Mouse (Mus musculus): ENCODE results near the gene Bco1.

Gene Bco1

DNA sequence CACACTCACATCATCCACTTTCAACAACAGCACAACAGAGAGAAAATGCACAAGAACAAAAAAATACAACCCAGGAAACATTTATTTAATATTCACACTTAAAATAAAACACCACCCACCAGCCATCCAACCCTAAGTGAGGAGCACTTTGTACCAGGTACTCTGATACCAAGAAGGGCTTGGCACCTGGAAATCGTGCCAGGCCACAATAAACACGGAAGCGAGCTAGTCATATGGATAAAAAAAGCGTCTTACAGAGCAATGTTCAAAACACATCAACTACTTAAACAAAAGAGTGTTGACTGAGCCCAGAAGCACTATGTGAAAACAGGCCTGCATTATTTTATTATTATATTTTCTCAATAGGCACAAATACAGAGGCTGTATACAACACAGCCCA is 60.5 kb downstream of the Bco1 start:
- DNase-seq (ENCODE audit: low spot score): no peak

DNA sequence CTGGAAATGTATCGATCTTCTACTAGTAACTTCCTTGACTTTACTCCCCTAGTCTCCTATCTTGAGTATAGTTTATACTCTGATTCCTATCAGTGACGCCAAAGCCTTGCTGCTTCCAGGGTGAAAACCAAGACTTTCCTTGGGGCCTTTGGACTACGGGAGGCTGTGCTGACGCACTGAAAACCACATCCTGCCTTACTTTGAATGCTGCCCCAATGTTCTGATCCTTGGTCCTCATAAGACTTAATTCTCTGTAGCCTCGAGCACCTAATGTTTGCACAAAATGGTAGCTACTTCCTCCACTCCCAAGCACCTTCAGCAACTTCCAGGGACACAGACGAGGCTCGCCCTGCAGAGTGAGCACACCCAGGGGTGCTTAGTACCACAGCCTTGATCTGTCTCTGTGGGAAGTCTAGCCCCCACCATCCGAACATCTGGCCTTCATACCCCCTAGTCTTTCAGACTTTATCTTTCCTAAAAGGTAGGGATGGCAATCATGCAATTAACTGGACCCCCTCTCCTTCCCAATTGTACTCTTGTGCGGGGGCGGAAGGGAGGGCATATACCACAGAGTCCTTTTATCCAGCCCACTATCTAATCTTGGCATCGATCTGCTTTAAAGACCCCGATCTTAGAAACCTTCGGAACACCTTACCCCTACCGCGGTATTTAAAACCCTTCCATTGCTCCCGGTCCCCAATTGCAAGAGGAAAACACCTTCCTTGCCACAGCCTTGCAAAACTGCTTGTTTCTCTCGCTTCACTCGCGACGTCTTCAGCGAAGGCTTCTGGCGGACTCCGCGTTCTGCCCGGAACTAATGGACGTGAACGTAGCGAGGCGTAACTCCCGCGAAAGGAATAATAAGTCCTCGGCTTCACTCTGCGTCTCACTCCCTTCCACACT is 61.5 kb downstream of the Bco1 start:
- DNase-seq (ENCODE audit: low spot score): no peak

DNA sequence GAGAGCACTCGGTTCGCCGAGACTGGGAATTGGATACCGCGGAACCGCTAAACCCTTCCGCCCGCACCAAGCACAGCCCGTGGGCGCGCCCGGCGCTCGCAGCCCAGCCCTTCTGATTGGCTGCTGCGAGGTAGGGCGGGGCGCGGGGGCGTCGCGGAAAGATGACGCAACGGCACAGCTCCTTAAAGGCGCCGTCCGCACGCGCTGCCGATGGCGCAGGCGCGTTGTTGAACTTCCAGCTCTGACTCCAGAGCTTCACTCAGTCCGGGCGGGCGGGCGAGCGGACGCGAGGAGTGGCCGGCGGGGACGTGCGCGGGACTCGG is 62.1 kb downstream of the Bco1 start:
- peak; percentile 98 for DNase-seq (ENCODE audit: low spot score)

DNA sequence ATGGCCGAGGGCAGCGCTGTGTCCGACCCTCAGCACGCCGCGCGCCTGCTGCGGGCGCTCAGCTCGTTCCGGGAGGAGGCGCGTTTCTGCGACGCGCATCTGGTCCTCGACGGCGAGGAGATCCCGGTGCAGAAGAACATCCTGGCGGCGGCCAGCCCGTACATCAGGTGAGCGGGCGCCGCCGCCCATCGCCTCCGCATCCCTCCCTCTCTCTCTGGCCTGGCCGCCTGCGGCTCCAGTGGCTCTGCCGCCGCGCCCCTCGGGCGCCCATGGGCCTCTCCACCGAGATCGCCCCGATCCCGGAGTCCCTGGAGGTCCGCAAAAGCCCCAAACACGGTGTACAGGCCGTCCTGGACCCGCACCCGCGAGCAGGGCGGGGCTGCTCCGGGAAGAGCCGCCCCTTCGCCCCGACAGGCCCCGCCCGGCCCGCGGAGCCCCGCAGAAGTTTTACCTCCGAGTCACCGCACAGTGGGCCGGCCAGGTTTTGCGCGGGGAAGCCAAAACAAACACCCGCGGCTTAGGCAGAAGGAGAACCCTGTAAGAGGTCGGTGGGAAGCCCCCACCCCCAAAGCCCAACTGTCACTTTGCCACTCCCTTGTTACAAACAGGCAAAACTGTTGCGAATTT is 62.6 kb downstream of the Bco1 start, which contains the start of gene Gan:
Gene Gan (plus strand): TSS at position 1 of the 627 bp plus-strand sequence.
- DNase-seq (ENCODE audit: low spot score): peak; percentile 47

DNA sequence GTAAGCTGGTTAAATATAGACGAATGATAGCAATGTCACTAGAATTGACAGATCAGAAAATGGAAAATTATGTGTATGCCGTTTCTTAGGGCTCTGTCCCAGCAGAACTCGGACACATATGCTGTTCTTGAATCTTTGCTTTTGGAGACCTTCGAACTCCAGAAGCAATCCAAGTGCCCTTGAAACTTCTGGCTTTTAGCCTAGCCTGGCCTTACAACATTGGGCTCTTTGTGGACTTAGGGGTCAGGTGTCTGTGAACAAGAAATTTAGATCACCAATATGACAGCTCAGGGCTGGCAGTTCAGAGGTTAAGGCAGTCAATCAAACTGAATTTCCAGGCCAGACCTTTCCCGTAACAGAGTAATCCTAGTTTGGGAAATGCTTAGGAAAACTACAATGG is 63.4 kb downstream of the Bco1 start:
- no peak for DNase-seq (ENCODE audit: low spot score)

DNA sequence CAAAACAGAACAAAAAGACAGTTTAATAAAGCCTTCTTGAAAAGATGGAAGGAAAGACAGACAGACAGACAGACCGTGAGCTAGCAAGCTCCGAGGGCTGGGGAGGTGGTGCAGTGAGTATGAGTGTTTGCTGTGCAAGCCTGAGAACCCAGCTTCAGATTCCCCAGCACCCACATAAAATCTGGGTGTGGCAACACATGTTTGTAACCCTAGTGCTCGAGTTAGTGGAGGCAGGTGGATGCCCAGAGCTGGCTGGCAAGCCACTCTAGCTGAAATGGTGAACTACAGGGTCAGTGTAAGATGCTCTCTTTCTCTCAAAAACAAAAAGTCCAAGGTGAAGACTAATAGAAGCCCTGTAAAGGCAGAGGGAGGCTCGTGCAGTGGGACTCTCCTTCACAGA is 69.3 kb downstream of the Bco1 start:
- DNase-seq (ENCODE audit: low spot score): no peak

DNA sequence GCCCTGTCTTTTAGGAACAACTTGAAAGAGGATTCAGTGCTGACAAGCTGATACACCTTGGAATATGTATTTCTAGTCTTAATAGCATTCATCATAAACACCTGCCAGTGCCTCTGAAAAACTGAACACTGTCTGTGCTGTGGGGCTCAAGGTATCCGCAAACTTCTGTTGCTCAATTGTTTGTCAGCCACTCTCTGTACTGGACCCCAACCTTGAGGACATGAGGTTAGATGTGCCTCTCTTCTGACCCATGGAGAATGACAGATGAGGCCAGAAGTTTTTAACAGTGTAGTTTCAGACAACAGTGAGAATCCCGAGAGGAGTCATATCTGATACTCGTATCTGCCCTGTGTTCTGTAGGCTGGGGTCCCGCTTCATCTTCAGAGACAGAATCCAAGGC is 69.9 kb downstream of the Bco1 start:
- no peak for DNase-seq (ENCODE audit: low spot score)

DNA sequence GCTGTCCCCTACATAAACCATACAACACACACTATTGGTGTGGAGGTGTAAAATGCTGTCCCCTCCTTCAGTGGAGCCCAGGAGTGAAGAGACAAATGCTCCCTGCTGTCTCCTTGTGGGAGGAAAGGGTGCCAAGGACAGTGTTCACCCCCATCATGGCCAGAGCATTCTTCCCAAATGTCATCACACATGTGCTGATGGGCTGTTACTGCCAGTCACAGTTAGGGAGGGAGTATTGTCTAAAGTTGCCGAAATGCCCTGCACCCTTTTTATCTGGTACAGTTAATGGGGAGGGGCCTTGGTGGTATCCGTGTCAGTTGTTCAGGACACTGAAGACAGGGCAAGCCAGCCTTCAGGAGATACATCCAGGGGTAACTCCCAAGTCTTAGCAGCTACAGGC is 70.9 kb downstream of the Bco1 start:
- no peak for DNase-seq (ENCODE audit: low spot score)

DNA sequence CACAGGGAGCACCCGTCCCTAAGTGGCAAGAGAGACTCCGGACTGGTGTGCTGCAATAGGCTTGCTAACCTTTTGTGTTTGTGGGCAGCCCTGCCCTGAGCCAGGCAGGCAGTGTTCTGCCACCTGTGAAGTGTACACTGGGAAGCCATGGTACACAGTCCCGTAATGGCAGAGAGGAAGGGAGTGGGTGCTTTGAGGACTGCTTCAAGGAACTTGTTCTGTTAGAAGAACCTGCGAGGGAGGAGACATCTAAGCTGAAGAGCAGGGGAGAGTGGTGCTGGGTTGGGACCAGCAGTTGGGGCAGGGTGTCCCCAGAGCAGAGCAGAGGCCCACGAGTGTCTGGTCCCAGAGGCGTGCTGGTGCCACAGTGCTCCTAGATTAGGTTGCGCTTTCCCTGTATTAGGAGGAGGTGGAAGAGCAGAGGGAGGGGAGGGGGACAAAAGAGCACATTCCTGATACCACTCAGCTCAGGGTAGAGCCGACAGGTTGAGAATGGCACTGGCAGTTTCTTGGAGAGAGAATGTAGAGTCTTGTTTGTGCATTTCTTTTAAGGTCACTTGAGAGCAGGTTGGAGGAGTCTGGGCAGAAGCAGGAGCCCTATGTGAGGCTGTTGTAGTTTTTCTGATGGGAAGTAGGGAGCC is 71.7 kb downstream of the Bco1 start:
- no peak for DNase-seq (ENCODE audit: low spot score)

DNA sequence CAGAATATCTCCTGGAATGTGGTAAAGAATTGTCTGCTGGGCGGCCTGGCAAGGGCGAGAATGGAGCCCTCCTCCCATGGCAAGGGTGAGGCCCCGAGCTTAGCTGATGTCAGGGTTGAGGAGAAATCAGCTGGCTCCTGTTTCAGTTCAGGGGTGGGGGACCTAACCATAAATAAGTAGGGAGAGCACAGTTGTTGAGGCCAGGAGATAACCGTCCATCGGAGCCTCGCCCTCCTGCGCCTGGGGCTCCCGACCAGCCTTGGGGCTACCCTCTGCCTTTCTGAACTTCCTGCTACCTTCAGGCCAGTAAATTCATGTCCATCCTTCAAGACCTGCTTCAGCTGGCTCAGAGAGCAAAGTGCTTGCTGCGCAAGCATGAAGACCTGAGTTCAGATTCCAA is 72.7 kb downstream of the Bco1 start:
- no peak for DNase-seq (ENCODE audit: low spot score)

DNA sequence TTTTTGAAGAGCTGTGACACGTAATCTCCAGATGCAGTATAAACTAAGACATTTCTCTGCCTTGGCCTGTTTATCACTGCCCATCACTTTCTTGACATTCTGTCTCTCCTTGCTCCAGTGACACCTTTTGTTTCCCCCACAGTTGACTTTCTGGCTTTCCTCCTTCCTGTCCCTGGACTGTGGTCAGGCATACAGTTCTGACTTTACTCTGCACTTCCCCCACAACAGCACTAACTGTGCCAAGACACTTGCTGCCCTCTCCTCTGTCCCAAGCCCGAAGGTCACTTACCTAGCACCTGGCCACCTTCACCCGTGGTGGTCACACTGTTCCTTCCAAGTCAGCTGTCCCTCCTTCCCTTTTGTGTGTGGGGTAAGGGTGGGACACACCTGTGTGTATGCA is 76.2 kb downstream of the Bco1 start:
- no peak for DNase-seq (ENCODE audit: low spot score)

DNA sequence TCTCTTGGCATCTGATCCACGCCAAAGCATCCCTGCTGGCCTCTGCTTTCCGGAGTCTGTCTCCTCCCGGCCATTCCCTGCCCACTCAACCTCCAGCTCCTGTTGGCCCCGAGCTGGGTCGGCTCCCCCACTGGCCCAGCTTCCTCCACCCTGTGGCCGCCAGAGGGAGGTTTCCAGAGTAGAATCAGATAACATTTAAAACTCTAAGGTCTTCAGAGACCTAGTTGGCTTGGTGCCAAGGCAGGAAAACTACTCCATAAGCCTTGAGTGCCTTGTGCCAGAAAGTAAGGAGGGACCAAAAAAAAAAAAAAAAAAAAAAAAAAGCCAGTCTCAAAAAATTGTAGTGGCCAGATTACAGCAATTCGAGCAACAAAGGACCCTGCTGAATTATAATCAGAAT is 77.2 kb downstream of the Bco1 start:
- DNase-seq (ENCODE audit: low spot score): peak; percentile 19

DNA sequence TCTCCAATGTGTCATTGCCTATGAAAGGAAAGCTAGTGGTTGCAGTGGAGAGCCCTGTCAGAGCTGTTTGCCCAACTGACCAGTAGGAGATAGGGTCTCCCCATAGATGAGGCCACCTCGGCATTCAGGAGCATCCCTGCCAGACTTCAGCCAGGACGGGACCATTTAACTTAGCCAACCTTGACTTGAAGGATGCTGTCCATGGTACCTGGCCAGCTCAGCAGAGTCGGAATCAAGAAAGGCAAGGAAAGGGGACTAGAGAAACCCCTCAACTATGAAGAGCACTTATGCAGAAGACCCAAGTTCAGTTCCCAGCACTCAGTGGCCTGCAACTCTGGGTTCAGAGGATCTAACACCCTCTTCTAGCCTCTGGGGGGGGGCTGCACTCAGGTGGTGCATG is 78.0 kb downstream of the Bco1 start:
- no peak for DNase-seq (ENCODE audit: low spot score)

DNA sequence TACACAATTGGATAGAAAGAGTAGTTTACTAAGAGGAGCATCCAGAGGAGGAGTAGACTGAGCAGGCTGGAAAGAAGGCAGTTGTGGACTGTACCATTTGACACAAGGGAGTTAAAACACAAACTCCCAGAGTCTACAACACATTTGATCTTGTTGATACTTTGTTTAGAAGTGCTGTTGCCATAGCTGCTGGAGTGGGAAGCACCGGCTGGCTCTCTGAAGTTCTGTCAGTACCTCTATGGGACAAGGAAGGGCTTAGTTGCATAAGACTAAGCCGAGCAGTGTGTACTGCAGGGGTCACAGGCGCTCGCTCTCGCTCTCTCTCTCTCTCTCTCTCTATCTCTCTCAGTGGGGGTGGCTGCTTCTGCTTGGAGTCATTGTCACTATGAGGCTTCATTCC is 78.9 kb downstream of the Bco1 start:
- no peak for DNase-seq (ENCODE audit: low spot score)

DNA sequence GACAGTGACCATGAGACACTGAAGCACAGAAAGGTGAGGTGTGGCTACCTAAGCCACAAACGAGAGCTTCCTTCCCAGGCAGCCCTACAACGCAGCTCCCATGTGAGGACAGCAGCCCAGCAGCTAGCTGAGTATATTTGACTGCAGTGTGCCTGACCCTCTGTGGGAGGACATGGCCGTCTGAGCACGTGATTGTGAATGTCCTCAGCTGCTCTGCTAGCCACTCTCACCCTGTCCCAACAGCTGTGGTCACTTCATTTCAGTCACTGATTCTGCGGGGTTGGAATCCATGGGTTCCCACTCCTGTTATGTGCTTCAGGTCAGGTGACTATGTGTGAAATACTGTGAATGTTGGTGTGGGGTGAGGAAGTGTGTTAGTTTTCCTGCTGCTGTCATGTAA is 80.7 kb downstream of the Bco1 start:
- no peak for DNase-seq (ENCODE audit: low spot score)

DNA sequence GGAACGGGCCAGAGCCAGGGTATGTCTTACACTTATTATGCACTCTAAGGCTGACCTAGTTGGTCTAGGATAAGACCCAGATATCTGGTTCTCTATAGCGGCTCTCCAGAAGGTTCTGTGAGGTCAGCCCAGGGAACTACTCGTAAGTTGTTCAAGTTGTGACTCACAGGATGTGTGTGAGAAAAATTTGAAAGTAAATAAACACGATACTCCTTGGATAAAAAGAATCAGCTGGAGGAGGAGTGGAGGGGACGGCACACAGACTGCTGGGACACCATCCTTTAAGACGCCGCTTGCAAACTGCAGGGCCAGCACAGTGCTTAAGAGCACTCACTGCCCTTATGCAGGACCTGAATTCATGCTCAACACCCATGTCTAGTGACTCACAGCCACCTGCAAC is 81.6 kb downstream of the Bco1 start:
- DNase-seq (ENCODE audit: low spot score): no peak

DNA sequence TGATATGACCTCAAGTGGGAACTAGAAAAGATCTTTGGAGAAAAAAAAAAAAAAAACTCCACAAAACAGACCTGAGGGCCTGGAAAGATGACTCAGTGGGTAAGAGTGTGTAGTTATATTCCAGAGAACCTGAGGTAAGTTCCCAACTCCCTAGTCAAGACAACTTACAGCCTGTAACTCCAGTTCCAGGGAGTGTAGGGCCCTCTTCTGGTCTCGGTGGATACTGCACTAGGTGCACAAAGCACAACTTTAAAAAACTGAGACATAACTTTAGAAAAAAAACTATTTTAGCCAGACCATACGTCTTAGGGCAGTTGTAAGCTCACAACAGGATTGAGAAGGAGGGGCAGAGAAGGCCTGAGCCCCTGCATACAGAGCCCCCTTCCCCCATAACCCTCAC is 82.4 kb downstream of the Bco1 start:
- DNase-seq (ENCODE audit: low spot score): no peak

DNA sequence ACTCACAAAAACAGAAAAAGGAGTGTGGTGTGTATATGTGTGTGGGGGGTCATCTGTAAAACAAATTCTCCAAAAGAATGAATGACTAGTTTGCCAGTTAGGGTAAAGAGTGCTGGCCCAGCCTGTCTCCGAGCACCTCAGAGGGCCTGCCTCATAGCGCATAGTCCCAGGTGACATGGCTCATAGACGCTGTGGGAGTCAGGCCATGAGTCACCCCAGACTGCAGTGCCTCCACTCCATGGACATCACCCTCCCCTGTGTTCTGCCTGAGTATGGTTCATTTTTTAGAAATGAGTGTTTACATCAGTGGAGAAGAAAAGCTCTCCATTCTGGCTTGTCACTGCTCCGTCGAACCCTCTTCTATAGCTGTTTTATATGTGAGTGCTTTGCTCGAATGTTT is 83.0 kb downstream of the Bco1 start:
- DNase-seq (ENCODE audit: low spot score): no peak

DNA sequence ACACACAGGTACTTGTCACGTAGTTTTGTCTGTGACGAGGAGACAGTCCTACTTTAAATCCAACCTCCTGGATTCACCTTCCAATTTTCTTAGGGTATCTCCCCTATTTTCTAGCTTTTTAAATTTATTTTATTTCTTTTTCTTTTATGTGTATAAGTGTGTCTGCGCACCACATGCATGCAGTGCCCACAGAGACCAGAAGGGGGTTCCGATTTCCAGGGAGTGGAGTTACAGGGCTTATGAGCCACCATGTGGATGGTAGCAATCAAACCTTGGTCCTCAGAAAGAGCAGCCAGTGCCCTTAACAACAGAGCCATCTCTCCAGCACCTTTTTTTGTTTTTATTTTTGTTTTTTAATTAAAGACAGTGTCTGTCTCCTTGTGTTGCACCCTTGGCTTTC is 87.1 kb downstream of the Bco1 start:
- no peak for DNase-seq (ENCODE audit: low spot score)

Measured in urinary bladder, postnatal 25 days (tissue).